Comparison of ENCODE assay signal across 19 mouse cellular contexts in genomic region chrX:93042736-93043135, GRCm38 (mm10).
DNase-seq lines count a peak whose midpoint lies in the region; ATAC-seq and TF ChIP-seq lines count a peak whose summit lies in the region.
"Had no signal": no experiment of that assay in that cellular context is flagged by ENCODE, and none has a peak within 500 bp of the region (broad histone marks: within the 10 kb centered on the region; RNA-seq: fewer than 3 reads in every experiment).

No protein-coding gene starts in this region.

- no peak overlapping the region for H3K9ac ChIP-seq in forebrain, embryonic 14.5 days (ENCODE audit: low read length)
- no peak overlapping the region for H3K9ac ChIP-seq in forebrain, embryonic 12.5 days
- H3K9ac ChIP-seq in hindbrain, postnatal 0 days (replicated peaks; ENCODE audit: low read length), result no peak overlapping the region
- H3K9ac ChIP-seq in hindbrain, embryonic 11.5 days (ENCODE audit: low read depth, low read length), result no peak overlapping the region
- H3K9ac ChIP-seq: embryonic facial prominence, embryonic 13.5 days; limb, embryonic 15.5 days; midbrain, embryonic 15.5 days had no signal

- TF ChIP-seq POLR2A in brain, embryonic 14.5 days (IDR thresholded peaks at IDR 0.05; ENCODE audit: borderline replicate concordance, extremely low read depth, insufficient read depth, insufficient read length, poor library complexity, severe bottlenecking), result no peak

- H3K27ac ChIP-seq in forebrain, embryonic 14.5 days (ENCODE audit: low read depth, low read length), result no peak overlapping the region
- no peak overlapping the region for H3K27ac ChIP-seq in forebrain, embryonic 12.5 days
- no peak overlapping the region for H3K27ac ChIP-seq in hindbrain, postnatal 0 days
- H3K27ac ChIP-seq in hindbrain, embryonic 11.5 days (ENCODE audit: low read depth, low read length), result no peak overlapping the region
- H3K27ac ChIP-seq: embryonic facial prominence, embryonic 13.5 days; limb, embryonic 15.5 days; midbrain, embryonic 15.5 days; stomach, postnatal 0 days had no signal

- H3K27me3 ChIP-seq in forebrain, embryonic 14.5 days (replicated peaks; ENCODE audit: control insufficient read depth, insufficient read depth, low read length), result no peaks in the 10 kb centered on the region
- H3K27me3 ChIP-seq in forebrain, embryonic 12.5 days, result no peaks in the 10 kb centered on the region
- H3K27me3 ChIP-seq in hindbrain, postnatal 0 days (ENCODE audit: insufficient read depth, low read length), result no peaks in the 10 kb centered on the region
- no peaks in the 10 kb centered on the region for H3K27me3 ChIP-seq in hindbrain, embryonic 11.5 days (ENCODE audit: control insufficient read depth, insufficient read depth, low read length)
- H3K27me3 ChIP-seq: embryonic facial prominence, embryonic 13.5 days; limb, embryonic 15.5 days; midbrain, embryonic 15.5 days had no signal

- no peak overlapping the region for H3K4me2 ChIP-seq in forebrain, embryonic 14.5 days (ENCODE audit: low read length)
- H3K4me2 ChIP-seq in forebrain, embryonic 12.5 days, result no peak overlapping the region
- H3K4me2 ChIP-seq in hindbrain, postnatal 0 days (ENCODE audit: low read depth, low read length), result no peak overlapping the region
- H3K4me2 ChIP-seq in hindbrain, embryonic 11.5 days (replicated peaks; ENCODE audit: low read depth, low read length), result no peak overlapping the region
- H3K4me2 ChIP-seq: embryonic facial prominence, embryonic 13.5 days; limb, embryonic 15.5 days; midbrain, embryonic 15.5 days had no signal

- H3K9me3 ChIP-seq in forebrain, embryonic 14.5 days (replicated peaks; ENCODE audit: control insufficient read depth, low read length), result no peaks in the 10 kb centered on the region
- no peaks in the 10 kb centered on the region for H3K9me3 ChIP-seq in forebrain, embryonic 12.5 days
- no peaks in the 10 kb centered on the region for H3K9me3 ChIP-seq in hindbrain, postnatal 0 days (ENCODE audit: low read length)
- H3K9me3 ChIP-seq in hindbrain, embryonic 11.5 days (ENCODE audit: control insufficient read depth, low read length), result no peaks in the 10 kb centered on the region
- H3K9me3 ChIP-seq: embryonic facial prominence, embryonic 13.5 days; G1E; limb, embryonic 15.5 days; midbrain, embryonic 15.5 days had no signal

- intact Hi-C loops in heart, postnatal 36 days (cut with DNase I), result no loop called here

- DNase-seq in forebrain, embryonic 14.5 days (ENCODE audit: low spot score), result peak; percentile 51
- DNase-seq in hindbrain, postnatal 0 days (ENCODE audit: low spot score), result peak; percentile 28
- no peak for DNase-seq in hindbrain, embryonic 11.5 days (ENCODE audit: low spot score)
- peak; percentile 64 for DNase-seq in brain, embryonic 14.5 days (ENCODE audit: low read depth)
- DNase-seq in heart, postnatal 36 days, result peak; percentile 1 to 3
- no peak for DNase-seq in right cerebral cortex, postnatal 25 days
- no peak for DNase-seq in right cerebral cortex, postnatal 36 days (ENCODE audit: low spot score in 2 of 2)
- DNase-seq: kidney, adult 2 months; kidney, postnatal 14 days; layer of hippocampus, adult 9-11 months; lung, postnatal 10 days; right cerebral cortex, adult 18-20 months had no signal

- no peaks in the 10 kb centered on the region for H3K4me1 ChIP-seq in forebrain, embryonic 14.5 days (ENCODE audit: control insufficient read depth, insufficient read depth, low read length)
- no peaks in the 10 kb centered on the region for H3K4me1 ChIP-seq in forebrain, embryonic 12.5 days
- no peaks in the 10 kb centered on the region for H3K4me1 ChIP-seq in hindbrain, postnatal 0 days (ENCODE audit: insufficient read depth, low read length)
- H3K4me1 ChIP-seq in hindbrain, embryonic 11.5 days (replicated peaks; ENCODE audit: control insufficient read depth, insufficient read depth, low read length), result no peaks in the 10 kb centered on the region
- H3K4me1 ChIP-seq: embryonic facial prominence, embryonic 13.5 days; limb, embryonic 15.5 days; midbrain, embryonic 15.5 days had no signal

- peak; percentile 57; the same call in 1 of the 2 replicates for ATAC-seq in forebrain, embryonic 14.5 days
- ATAC-seq in forebrain, embryonic 12.5 days (ENCODE audit: low FRiP score), result no peak
- no peak for ATAC-seq in hindbrain, postnatal 0 days
- ATAC-seq in hindbrain, embryonic 11.5 days (ENCODE audit: low FRiP score), result no peak
- ATAC-seq: hindbrain, embryonic 16.5 days; midbrain, embryonic 15.5 days had no signal

- H3K36me3 ChIP-seq in forebrain, embryonic 14.5 days (ENCODE audit: control insufficient read depth, insufficient read depth, low read length), result no peaks in the 10 kb centered on the region
- H3K36me3 ChIP-seq in forebrain, embryonic 12.5 days (replicated peaks), result no peaks in the 10 kb centered on the region
- no peaks in the 10 kb centered on the region for H3K36me3 ChIP-seq in hindbrain, postnatal 0 days (ENCODE audit: insufficient read depth, low read length)
- H3K36me3 ChIP-seq in hindbrain, embryonic 11.5 days (ENCODE audit: control insufficient read depth, insufficient read depth, low read length), result no peaks in the 10 kb centered on the region
- H3K36me3 ChIP-seq: embryonic facial prominence, embryonic 13.5 days; G1E; limb, embryonic 15.5 days; midbrain, embryonic 15.5 days had no signal

- TF ChIP-seq CTCF in hindbrain, postnatal 0 days (IDR thresholded peaks at IDR 0.05; ENCODE audit: low read depth), result no peak
- TF ChIP-seq CTCF in brain, embryonic 14.5 days (IDR thresholded peaks at IDR 0.05; ENCODE audit: borderline replicate concordance, extremely low read depth, insufficient read depth, insufficient read length), result no peak

- 69% methylated on average over 3 of the region's 3 CpGs for WGBS in forebrain, embryonic 14.5 days
- 73% methylated on average over 3 of the region's 3 CpGs for WGBS in forebrain, embryonic 12.5 days
- WGBS in hindbrain, postnatal 0 days, result 72% methylated on average over 3 of the region's 3 CpGs
- 64% methylated on average over 3 of the region's 3 CpGs for WGBS in hindbrain, embryonic 11.5 days

- no peak overlapping the region for H3K4me3 ChIP-seq in forebrain, embryonic 14.5 days (ENCODE audit: low read depth, low read length)
- H3K4me3 ChIP-seq in forebrain, embryonic 12.5 days (replicated peaks), result no peak overlapping the region
- no peak overlapping the region for H3K4me3 ChIP-seq in hindbrain, postnatal 0 days (ENCODE audit: low read length)
- H3K4me3 ChIP-seq in hindbrain, embryonic 11.5 days (ENCODE audit: low read depth, low read length), result no peak overlapping the region
- H3K4me3 ChIP-seq: embryonic facial prominence, embryonic 13.5 days; limb, embryonic 15.5 days; midbrain, embryonic 15.5 days had no signal

Comparison
In these comparisons a context has a peak if more than half of its experiments do, and no peak if none do; other contexts are left out.
1. DNase-seq: peak in forebrain, embryonic 14.5 days (single experiment), hindbrain, postnatal 0 days (single experiment), brain, embryonic 14.5 days (single experiment) and heart, postnatal 36 days (2 of 2); none in hindbrain, embryonic 11.5 days (single experiment), right cerebral cortex, postnatal 25 days (single experiment) and right cerebral cortex, postnatal 36 days (0 of 2).